Mouse (Mus musculus) frontal cortex, postnatal 36 days (tissue): ENCODE data around the gene Dohh.

Experiments used
- DNase-seq, 2 experiments: peaks; one replicate each; pipeline ENCODE4 v3.0.0; 2022; ENCODE audit warnings: low spot score in 2 of 2

Dohh gene

DNA sequence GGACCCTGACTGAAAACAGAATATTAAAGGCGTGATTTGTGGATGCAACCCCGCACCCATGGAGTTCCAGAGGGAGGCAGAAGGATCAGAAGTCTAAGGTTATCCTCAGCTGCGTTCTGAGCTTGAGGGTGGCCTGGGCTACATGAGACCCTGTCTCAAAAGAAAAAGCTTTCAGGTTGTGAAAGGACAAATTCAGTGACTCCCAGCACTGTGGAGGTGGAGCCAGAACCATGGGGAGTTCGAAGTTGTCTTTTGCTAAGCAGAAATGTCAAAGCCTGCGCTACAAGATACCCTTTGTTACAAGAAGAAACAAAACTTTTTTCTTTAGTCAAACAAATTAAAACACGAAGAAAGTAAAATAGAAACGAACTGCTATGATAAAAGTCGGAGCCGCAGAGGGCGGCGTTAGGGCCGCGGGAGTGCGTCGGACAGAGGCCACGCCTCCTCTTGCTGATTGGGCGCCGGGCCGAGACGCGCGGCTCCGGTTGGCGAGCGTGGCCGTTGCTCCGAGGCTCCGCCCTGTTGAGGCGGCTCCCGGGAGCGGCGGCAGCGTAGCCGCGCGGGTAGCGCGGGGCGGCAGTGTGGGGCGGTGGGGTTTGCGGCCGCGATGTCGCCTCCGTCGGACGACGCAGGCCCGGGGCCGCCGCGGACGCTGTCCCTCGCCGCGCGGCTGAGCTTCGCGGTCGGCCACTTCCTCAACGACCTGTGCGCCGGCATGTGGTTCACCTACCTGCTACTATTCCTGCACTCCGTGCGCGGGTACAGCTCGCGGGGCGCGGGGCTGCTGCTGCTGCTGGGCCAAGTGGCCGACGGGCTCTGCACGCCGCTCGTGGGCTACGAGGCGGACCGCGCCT, 27.0 kb upstream of the Dohh start, which contains the start of gene Mfsd12:
TSS of gene Mfsd12 (plus strand) at position 501 of the 854 bp plus-strand sequence.
- peak; percentile 87 to 92 for DNase-seq

DNA sequence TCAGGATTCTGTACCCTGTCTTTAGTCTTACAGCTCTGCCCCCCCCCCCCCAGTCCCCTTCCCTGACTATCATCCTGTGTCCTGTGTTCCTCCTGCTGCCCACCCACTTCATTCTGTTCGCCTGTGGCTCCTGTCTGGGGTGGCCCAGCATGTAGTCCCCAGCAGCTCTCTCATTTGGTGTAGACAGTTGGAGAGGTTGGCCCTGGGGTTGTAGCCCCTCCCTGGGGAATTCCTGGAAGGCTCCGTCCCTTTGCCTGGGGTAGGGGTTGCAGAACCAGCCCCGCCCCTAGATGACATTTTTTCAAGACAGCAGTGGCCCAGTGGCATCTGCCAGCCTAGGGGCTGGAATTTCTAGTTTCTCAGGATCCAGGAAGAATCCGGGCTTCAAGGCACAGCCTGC, 26.0 kb upstream of the Dohh start:
- DNase-seq, result no peak

DNA sequence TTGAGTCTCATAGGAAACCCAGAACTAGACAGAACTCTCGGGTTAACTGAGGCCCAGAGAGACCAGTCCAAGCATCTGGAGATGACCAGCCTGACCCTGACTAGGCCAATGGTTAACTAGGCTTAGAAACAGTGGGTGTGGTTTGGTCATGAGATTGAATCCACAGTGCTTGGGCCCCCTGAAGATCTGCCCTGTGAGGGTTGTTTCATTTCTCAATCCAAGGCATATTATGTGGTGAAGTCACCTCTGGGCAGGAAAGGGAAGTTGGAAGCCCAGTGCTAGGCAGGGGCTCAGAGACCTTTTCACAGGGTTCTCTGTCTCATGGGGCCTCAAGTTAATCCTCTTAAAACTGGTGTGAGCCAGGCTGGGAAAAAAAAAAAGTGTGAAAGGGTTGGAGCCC, 25.4 kb upstream of the Dohh start:
- no peak for DNase-seq

DNA sequence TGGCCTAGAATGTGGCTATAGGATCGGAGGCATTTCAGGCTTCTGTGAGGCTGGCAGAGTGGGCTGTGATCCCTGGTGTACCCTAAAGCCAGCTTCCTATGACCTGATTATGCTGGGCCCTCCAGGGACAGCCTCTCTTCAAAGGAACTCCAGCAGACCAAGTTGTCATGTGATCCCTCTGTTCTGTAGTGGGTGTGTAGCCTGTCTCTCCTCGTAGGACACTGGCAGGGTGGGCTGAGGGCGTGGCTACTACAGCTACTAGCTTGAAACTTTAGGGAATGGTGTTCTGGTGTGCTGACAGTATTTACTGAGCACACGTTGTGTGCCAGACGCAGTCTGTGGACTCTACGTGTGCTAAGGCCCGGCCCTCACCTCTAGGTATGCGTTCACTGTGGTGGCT, 23.5 kb upstream of the Dohh start:
- no peak for DNase-seq

DNA sequence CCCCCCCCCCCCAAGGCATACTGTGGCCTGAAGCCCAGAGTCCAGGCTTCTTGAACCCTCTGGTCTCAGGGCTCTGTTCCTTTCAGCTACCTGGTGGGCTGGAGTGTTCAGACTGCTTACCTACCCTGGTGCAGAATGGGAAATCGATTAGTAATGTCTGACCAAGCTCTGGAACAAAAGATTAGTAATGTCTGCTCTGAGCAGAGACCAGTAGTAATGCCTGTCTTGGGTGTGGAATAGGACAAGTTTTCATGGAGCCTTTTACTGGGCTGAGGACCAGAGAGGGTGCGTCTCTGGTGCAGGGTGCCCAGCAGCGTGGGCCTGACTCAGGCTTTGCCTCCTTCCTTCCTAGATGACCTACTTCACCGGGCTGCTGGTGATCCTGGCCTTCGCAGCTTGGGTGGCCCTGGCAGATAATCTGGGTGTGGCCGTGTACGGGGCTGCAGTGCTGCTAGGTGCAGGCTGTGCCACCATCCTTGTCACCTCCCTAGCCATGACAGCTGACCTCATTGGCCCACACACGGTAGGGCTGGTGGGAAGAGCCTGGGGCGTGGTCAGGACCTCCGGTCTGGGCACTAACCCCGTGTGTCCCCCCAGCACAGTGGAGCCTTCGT, 21.8 kb upstream of the Dohh start:
- no peak for DNase-seq

DNA sequence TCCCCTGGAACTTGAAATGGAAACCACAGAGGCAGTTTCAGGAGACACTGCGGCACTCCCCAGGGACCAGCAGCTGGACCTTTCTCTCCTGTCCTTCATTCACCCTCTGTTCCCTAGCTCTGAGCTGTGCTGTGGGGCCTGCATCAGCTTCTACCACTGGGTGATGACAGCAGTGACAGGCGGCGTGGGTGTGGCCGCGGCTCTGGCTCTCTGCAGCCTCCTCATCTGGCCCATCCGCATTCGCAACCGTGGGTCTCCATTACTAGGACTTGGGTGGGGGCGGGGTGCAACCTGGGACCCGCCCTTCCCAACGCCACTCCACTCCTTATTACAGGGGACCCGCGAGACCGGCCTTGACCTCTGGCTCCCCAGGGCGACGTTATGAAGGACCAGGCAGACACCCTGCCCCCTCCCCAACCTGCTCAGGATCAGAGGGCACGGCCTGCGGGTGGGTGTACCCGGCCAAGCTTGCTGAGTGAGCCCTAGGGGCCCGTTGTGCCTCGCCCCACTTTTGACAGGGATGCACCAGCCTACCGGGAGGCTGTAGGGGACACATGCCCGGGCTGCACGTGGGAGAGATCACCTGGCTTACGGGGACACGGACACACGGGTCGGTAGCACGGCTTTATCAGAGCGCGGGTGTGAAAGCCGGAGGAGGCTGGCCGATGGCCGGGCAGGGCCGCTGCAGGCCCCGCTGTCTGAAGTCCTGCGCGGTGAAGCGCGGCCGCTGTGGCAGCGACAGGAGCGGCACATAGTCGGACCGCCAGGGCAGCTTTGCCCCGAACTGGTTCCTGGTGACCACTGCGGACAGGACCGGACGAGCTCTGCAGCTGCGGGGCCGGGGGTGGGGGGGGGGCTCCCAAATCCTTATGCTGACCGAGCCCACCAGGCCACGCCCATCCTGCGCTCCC, 20.5 kb upstream of the Dohh start:
- DNase-seq, result no peak

DNA sequence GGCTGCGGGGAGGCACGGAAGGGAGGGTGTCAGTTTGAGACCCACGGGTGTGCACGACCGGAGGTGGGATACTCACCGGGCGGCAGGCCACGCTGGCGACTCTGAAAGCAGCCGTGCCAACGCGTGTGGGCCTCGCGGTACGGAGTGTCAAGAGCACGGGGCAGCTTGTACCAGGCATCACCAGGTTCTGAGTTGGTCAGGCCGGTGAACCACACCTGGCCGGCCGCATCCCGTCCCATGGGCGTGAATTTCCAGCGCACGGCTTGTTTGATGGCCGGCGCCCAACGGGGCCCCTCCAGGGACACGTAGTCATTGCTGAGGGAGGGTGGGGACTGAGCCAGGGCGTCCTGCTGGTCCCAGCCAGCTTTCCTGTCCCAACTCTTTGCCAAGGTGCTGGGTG, 19.6 kb upstream of the Dohh start:
- DNase-seq, result no peak

DNA sequence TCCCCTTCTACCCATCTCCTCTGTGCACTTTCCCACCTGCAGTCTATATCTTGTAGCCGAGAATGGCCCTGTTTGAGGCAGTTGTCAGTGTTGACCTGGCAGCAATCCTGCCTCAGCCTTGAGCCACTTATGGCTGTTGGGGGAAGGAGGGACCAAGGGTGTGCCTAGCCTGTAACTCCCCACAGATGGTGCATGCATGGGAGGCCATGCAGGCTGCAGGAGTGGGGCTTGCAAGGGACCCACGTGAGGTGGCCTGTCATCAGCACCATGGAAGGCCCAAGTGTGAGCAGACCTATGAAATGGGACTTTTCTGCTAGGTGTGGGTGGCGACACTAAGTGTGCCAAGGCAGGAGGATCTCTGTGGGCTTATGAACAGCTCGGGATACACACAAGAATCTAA, 19.2 kb upstream of the Dohh start:
- peak in 1 of 2 experiments; percentile 63 for DNase-seq

DNA sequence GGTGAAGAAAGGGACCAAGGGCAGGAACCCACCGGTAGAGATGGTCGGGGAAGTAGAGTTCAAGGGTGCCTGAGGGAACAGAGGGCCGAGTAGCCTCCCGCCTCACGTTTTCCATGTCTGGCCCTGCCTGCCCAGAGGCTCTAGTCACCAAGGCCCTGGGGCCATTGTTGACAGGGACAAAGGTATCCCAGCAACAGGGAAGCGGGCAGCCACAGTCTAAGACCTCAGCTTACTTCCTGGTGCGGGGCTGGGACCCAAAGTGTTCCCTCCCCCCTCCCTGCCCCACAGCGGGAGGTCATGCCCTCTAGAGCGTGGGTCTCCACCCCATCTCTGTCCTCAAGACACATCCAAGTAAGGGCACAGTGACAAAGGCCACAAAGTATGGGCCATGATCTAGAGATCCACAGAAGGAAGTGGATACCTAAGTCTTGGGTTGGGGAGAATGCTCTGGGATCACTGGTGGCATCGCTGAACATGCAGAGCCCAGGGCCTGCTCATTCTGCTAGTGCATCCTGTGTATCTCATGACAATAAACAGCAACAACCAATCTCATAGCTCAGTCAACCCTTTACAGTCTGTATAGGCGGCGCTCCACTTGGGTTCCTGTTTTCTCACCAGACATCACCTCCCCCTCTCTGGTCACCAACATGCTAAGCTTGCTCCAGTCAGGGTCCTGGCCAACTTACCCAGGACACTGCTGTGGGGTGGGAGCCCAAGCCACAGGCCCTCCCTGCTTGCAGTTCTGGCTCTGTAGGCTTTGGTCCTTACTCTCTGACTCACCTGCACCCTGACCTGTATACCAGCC, 18.4 kb upstream of the Dohh start, which contains the start of gene 4930404N11Rik:
TSS of gene 4930404N11Rik (minus strand) at position 145 of the 805 bp plus-strand sequence.
- DNase-seq, result no peak

DNA sequence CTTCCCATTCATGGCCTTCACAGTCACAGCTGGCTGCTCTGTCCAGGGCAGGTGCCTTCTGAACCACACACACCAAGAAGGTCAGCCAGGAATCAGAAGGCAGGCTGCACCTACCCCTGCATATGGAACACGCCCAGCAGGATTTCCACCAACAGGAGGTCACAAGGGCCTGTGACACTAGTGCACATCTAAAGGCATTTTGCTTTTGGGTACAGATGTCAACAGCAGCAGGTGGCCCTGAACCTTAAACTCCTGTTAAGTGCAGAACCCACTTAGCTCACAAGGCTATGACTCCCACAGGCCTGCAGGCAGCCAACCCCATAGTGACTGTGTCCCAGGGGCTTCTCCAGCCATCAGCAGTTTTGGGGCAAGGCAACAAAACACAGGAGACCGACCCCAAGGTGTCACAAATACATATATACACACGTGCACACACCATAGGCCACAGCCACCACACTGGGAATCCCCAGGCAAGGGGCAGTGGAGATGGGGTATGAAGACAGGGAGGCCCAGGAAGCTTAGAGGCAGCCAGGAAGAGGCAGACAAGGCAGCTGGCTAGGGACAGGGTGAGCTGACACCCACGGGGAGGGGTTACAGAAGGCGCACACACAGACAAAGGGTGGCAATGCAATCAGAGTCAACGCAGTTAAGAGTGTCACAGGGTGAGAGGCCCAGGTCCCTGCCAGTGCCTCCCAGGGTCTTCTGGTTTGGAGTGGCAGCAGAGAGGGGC, 17.6 kb upstream of the Dohh start:
- DNase-seq, result no peak

DNA sequence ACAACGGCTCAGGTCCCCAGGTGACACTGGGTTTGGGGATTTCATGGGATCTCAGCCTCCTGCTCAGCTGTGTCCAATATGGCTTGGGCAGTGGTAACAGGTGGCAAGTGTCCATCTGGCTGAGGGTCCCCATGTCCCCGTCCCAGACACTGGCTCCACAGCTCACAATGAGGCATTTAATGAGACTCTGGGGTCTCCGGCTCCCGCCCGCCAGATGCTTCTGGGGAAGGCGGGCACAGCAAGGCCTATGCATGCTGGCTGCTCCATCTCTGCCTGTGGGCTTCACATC, 17.1 kb upstream of the Dohh start:
- DNase-seq, result no peak

DNA sequence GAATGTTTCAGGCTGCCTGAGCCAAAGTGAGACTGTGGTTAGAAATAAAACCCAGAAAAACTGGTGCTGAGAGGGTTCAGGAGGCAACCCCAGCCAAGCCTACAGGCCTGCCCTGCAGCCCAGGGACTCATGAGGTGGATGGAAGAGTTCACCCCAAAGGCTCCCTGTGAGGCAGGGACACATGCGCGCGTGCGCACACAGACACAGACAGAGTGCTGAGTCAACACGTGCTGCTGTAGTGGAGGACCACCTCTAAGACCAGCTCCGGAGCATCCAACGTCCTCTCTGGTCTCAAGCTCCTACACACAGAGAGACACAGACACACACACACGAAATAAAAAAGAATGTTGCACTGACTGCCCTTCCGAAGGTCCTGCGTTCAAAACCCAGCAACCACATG, 8.9 kb upstream of the Dohh start:
- no peak for DNase-seq

DNA sequence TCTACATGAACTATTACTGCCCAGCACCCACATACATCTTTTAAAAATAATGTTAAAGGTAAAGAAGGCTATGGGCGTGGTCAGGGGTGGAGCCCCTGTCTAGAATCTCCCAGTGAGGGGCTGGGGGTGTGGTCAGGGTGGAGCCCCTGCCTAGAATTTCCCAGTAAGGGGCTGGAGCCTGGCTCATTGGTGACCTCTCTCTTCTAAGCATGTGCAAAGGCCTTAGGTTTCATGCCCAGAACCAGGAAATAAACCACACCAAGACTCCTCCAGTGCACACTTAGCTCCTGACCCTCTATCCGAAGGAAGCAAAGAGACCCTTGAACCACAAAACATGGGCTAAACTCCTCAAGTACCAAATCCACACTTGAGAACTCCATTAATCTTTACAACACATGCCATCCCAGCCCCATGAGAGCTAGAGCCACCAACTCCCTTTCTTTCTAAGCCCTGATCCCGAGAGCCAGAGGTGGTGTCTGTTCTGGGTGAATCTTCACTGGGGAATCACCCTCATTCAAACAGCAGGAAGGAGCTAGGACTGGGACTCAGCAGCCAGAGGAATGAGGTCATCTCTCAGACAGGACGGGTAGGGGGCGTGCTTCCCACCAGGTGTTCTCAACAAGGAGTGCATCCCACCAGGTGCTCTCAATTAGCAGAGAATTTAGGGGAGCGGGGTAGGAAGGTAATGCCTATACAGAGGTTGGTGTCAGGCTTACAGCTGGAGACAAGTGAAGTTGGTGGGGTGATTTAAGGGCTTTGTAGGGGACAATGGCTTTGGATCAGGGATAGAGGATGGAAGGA, 7.5 kb upstream of the Dohh start:
- no peak for DNase-seq

DNA sequence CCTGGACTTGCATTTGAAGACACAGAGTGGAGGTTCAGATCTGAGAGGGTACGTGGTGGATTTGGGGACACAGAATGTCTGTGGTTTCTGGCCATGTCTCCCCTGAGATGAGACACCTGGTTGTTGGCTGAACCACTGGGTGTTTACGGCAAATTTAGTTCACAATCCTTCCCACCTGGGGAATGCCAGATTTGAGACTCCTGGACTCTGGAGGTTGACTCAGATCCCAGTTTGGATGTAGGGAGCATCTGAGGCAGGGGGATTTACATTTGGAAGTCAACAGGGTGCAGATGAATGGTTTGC, 6.9 kb upstream of the Dohh start:
- DNase-seq, result no peak

DNA sequence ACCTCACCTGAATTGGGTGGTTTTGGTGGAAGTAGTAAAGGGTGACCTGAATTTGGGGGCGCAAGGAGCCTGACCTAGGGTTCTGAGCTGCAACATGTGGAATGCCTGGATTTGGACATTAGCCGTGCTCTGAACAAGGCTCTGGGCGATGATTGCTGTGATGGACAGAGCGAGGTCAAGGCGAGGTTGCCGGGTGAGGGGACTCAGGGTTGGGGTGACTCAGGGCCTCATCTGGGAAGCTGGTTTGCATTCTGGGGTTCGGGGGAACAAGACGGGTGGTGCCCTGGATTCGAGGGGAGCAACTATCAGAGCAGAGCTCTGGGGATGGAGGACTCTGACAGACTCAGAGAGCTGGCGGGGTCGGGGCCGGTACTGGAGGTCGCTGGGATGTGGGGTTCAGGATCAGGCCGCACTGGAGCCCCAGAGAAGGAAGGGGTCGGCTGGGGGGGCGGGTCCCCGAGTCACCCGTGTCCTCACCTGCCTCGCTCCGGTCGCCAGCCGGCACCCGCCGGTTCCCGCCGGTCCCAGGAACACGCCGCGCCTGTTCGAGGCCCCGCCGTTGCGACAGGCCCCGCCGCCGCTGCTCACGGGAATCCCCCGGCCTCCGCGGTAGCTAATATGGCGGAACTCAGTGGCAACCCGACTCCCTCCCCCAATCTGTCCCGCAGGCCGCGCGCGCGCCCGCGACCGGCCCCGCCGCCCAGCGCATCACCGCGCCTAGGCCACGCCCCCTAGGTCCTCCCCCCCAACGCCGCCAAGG, 6.3 kb upstream of the Dohh start, which contains the start of gene Fzr1:
TSS of gene Fzr1 (minus strand) at position 724 of the 760 bp plus-strand sequence.
- no peak for DNase-seq

DNA sequence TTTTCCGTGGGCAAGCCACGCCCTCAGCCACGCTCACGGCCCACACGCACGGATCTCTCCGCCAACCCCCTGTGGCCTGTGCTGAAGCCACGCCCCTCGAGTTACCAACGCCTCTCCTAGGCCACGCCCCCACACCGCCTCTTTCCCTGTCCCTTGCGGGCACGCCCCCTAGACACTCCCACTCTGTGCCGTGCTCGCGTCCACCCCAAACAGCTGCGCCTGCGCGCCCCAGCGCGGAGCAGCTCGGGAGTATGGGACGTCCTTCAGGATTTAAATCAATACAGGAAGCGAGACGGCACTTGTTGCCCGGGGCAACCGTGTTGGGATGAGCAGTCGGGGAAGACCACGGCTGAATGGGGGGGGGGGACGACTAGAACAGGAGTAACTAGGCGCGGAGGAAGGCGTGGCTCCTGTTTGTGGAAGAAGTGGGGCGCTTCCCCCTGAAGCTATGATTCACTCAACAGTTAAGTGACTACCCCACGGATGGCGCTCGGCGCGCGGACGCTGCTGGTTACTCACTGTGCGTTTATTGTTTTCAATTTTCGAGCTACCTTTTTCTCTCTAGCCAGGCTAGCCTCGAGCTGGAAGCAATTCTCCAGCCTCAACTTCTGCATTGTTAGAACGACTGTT, 5.6 kb upstream of the Dohh start:
- DNase-seq, result peak; percentile 100

DNA sequence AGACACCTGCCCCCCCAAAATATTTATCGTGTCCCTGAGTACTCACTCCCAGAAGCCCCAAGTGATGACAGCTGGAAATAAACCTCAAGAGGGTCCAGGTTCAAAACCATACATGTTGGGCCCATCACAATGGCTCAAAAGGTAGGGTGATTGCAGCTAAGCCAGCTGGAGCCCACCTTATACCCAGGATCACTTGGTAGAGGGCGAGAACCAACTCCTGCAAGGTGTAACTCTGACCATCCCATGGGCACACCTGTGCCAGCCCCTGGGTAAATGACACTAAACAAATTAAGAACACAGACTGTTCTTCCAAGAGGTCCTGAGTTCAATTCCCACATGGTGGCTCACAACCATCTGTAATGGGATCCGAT, 5.1 kb upstream of the Dohh start:
- DNase-seq, result no peak

DNA sequence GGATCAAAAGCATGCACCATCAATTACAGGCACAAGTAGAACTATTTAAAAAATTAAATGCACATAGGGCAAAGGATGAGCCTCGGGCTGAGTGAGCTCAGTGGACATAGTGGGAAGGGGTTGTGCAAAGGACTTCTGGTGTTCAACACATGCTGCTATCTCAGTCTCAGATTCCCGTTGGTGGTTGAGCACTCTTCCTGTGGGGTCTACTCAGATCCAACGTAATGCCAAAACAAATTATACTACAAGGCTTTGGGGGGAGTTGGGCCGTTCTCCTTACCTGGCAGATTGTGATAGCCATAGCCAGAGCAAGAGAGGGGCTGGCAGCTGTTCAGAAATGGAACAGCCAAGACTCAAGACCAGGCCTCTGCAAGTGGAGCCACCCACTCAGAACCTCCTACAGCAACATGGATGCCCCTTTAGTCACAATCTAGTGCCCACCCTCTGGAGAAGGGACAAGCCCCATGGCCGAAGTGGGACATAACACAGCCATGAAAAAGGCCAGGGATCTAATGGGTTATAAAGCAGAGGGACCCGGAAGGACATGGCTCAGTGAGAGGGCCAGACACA, 4.3 kb upstream of the Dohh start:
- DNase-seq, result no peak

DNA sequence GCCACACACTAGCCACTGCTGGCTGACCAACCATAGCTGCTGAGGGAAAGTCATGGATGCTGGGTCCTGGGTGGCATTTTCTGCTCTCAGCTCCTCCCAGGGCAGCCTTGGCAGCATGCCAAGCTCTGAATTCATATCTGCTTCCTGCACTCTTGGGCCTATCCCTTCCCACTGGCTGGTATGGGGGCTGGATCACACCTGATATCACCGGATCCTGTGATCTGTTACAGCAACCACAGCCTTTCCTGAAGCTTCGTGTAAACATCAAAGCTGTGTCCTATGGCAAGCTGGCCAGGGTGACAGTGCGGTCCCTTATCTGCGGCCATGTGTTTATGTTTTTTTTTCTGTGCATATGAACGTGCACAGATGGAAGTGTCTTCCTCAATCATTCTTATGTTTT, 2.2 kb upstream of the Dohh start:
- DNase-seq, result no peak
